Mouse (Mus musculus): ENCODE results near the gene Ppa1.

- TF ChIP-seq HCFC1 (IDR thresholded peaks at IDR 0.05; ENCODE audit: borderline replicate concordance, insufficient read depth, low read length): no peak
- TF ChIP-seq CHD2 (IDR thresholded peaks at IDR 0.05; ENCODE audit: low read depth, low read length): no peak
- no peak for TF ChIP-seq ZNF384 (IDR thresholded peaks at IDR 0.05; ENCODE audit: low read depth, low read length)
- TF ChIP-seq MAFK (IDR thresholded peaks at IDR 0.05; ENCODE audit: insufficient read depth, low read depth, low read length): no peak
- TF ChIP-seq ZC3H11A (IDR thresholded peaks at IDR 0.05; ENCODE audit: borderline replicate concordance, low read depth, low read length): no peak
These were observed 16.8 kb downstream of the Ppa1 start for GRCm38 (mm10) chr10:61665111-61665510.
